Mouse (Mus musculus) midbrain, embryonic 14.5 days (tissue): ENCODE measurements around the gene Cd99l2. TPM values are rescaled to one million over a fixed set of nuclear protein-coding genes. Genes with fewer than 3 reads are reported as not detected.

Source experiments
- ATAC-seq: fragments of 200-750 bp; cut with Nextera tagmentation; 2 replicates; pipeline ENCODE4 v1.8.0; 2017; ENCODE audit warnings: moderate number of reproducible peaks, moderate library complexity; ENCODE audit not compliant: low FRiP score, low TSS enrichment
- DNase-seq: peaks from one replicate; pipeline ENCODE4 v3.0.0-alpha.2; 2015
- H3K27ac ChIP-seq: fragments of 300-500 bp; sonication (generic); replicated peaks from 2 replicates; pipeline ENCODE4 v1.5.1; 2014; ENCODE audit warnings: mild to moderate bottlenecking, low read depth, low read length, moderate library complexity
- H3K27me3 ChIP-seq: fragments of 300-500 bp; sonication (generic); 2 replicates; pipeline ENCODE4 v1.6.1; 2014; ENCODE audit warnings: low read length, control low read depth, mixed read lengths; ENCODE audit not compliant: control insufficient read depth, insufficient read depth
- H3K36me3 ChIP-seq: fragments of 300-500 bp; sonication (generic); 2 replicates; pipeline ENCODE4 v1.6.1; 2014; ENCODE audit warnings: low read length, control low read depth; ENCODE audit not compliant: control insufficient read depth, insufficient read depth
- H3K4me1 ChIP-seq: fragments of 300-500 bp; sonication (generic); 2 replicates; pipeline ENCODE4 v1.6.1; 2014; ENCODE audit warnings: mild to moderate bottlenecking, antibody characterized with exemption, low read length, control low read depth; ENCODE audit not compliant: control insufficient read depth, insufficient read depth
- H3K4me2 ChIP-seq: fragments of 300-500 bp; sonication (generic); 2 replicates; pipeline ENCODE4 v1.6.1; 2014; ENCODE audit warnings: mild to moderate bottlenecking, low read length, moderate library complexity
- H3K4me3 ChIP-seq: fragments of 300-500 bp; sonication (generic); replicated peaks from 2 replicates; pipeline ENCODE4 v1.5.1; 2014; ENCODE audit warnings: low read depth, low read length
- H3K9ac ChIP-seq: fragments of 300-500 bp; sonication (generic); replicated peaks from 2 replicates; pipeline ENCODE4 v1.6.1; 2014; ENCODE audit warnings: mild to moderate bottlenecking, low read length, moderate library complexity
- H3K9me3 ChIP-seq: fragments of 300-500 bp; sonication (generic); 2 replicates; pipeline ENCODE4 v1.6.1; 2016; ENCODE audit warnings: low read length, control low read depth, mixed read lengths; ENCODE audit not compliant: control insufficient read depth
- WGBS: fragments of 180-500 bp; shearing (Covaris S2); extraction: QIAGEN DNeasy Blood & Tissue Kit; methylation state at CpG from one replicate; pipeline ENCODE4 v1.1.7; 2014; 5-methylcytosine and 5-hydroxymethylcytosine counted together
- polyA plus RNA-seq: library from polyadenylated mRNA; unstranded; fragments of >200 nt; fragmentation: Nextera tagmentation; extraction: Ambion mirVana; gene quantifications from 2 replicates; pipeline ENCODE4 v1.2.1, GENCODE M21; 2014

Gene Cd99l2
- 52.8 and 64.8 TPM in 2 replicates for polyA plus RNA-seq

GRCm38 (mm10) chrX:71492634-71493278 lies at the start of gene Cd99l2:
Gene Cd99l2 (minus strand): TSS chrX:71492849.
- DNase-seq = peak; percentile 88
- H3K4me3 ChIP-seq = peak within 1 kb of the TSS; percentile 45
- peaks cover 5% of the 10 kb centered on the region; the same call in 1 of the 2 replicates for H3K4me1 ChIP-seq
- no peaks in the 10 kb centered on the region for H3K9me3 ChIP-seq
- peak within 1 kb of the TSS; percentile 68 for H3K4me2 ChIP-seq
- ATAC-seq = peak; percentile 95
- H3K27me3 ChIP-seq = no peaks in the 10 kb centered on the region
- H3K27ac ChIP-seq = peak within 1 kb of the TSS; percentile 88
- H3K36me3 ChIP-seq = no peaks in the 10 kb centered on the region
- 15% methylated on average over 20 of the region's 23 CpGs for WGBS
- peak within 1 kb of the TSS; percentile 59 for H3K9ac ChIP-seq

GRCm38 (mm10) chrX:71540821-71541510 lies 48.3 kb upstream of the Cd99l2 start:
- Histone ChIP-seq H3K27ac (no peak overlapping the region), H3K4me1 (no peaks in the 10 kb centered on the region), H3K4me3 (no peak overlapping the region), H3K27me3 (no peaks in the 10 kb centered on the region), H3K9ac (no peak overlapping the region), H3K36me3 (no peaks in the 10 kb centered on the region), H3K4me2 (no peak overlapping the region), H3K9me3 (no peaks in the 10 kb centered on the region)
- WGBS = 78% methylated on average over 7 of the region's 7 CpGs
- ATAC-seq (no peak), DNase-seq (no peak)

DNA sequence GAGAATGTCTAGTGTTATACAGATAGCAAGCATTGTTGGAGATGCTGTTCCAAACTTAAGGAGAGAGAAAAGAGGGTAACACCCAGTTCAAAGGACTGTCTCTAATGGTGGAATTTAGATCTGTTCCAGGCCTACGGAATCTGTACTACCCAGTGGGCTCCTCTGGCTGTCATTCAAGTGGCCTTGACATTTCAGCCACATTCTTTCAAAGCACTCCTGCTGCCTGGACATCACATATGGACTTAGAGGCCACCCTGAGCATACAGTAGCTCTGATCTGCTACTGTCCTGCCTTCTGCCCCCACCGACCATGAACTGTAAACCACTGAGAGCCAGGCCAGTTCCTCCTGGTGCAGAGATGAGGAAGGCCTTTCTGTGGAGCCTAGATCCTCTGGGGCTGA lies 45.1 kb upstream of the Cd99l2 start:
- H3K4me3 ChIP-seq = no peak overlapping the region
- WGBS = 71% methylated on average over 2 of the region's 2 CpGs

DNA sequence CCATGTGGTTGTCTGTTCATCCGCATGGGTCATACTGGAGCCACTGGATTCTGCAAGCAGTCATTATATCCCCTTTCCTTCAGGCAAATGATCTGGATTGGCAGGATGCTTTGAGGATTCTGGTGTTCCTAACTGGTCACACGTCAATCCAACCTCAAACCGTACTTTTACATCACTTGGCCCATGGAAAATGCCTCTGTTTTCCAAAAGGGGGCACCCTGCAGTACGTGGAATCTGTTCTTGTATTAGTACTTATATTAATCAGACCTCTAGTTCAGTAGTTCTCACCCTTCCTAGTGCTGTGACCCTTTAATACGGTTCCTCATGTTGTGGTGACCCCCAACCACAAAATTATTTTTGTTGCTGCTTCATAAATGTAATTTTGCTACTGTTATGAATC lies 41.5 kb upstream of the Cd99l2 start:
- no peaks in the 10 kb centered on the region for H3K36me3 ChIP-seq
- H3K27ac ChIP-seq = no peak overlapping the region
- no peaks in the 10 kb centered on the region for H3K4me1 ChIP-seq
- no peak overlapping the region for H3K4me3 ChIP-seq
- ATAC-seq (no peak), DNase-seq (no peak)
- no peaks in the 10 kb centered on the region for H3K9me3 ChIP-seq
- no peak overlapping the region for H3K4me2 ChIP-seq
- no peak overlapping the region for H3K9ac ChIP-seq
- no peaks in the 10 kb centered on the region for H3K27me3 ChIP-seq
- 86% methylated on average over 5 of the region's 5 CpGs for WGBS

More for the DNA sequence above, 45.1 kb upstream of the Cd99l2 start:
- no peak for DNase-seq
- Histone ChIP-seq H3K36me3 (no peaks in the 10 kb centered on the region), H3K27ac (no peak overlapping the region), H3K4me2 (no peak overlapping the region), H3K27me3 (no peaks in the 10 kb centered on the region), H3K9ac (no peak overlapping the region), H3K4me1 (no peaks in the 10 kb centered on the region), H3K9me3 (no peaks in the 10 kb centered on the region)
- no peak for ATAC-seq

- H3K27ac ChIP-seq = no peak overlapping the region
- H3K9ac ChIP-seq = no peak overlapping the region
- no peaks in the 10 kb centered on the region for H3K36me3 ChIP-seq
- H3K27me3 ChIP-seq = no peaks in the 10 kb centered on the region
- no peaks in the 10 kb centered on the region for H3K4me1 ChIP-seq
- WGBS = 65% methylated on average over 3 of the region's 3 CpGs
- no peak for ATAC-seq
- no peak overlapping the region for H3K4me3 ChIP-seq
- no peak overlapping the region for H3K4me2 ChIP-seq
- no peak for DNase-seq
- no peaks in the 10 kb centered on the region for H3K9me3 ChIP-seq
These were observed 40.0 kb upstream of the Cd99l2 start for GRCm38 (mm10) chrX:71532635-71533034.

DNA sequence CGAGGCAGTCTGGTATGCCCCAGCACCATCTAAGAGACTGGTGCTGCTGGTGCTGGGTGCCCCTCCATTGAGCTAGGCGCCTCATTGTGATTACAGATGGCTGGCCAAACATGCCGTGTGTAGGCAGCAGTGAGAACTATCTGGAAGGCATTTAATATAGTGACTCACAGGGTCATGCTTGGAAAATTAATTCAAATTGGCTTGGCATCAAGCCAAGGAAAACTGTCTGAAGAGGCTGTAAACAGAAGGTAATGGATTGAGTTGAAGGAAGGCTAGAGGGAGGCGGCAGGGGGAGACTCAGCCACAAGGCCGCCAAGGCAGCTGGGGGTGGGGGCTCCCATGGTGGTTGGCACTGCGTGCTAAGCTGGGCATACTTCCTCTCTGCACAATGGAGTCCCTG lies 36.0 kb upstream of the Cd99l2 start:
- ATAC-seq (peak; percentile 76), DNase-seq (peak; percentile 80)
- Histone ChIP-seq H3K36me3 (no peaks in the 10 kb centered on the region), H3K4me3 (no peak overlapping the region), H3K9ac (no peak overlapping the region), H3K27me3 (no peaks in the 10 kb centered on the region), H3K4me1 (no peaks in the 10 kb centered on the region), H3K27ac (peak overlapping the region; percentile 73), H3K9me3 (no peaks in the 10 kb centered on the region), H3K4me2 (no peak overlapping the region)
- WGBS = 38% methylated on average over 6 of the region's 6 CpGs

- peak overlapping the region; percentile 73 for H3K27ac ChIP-seq
- peak; percentile 53; the same call in 1 of the 2 replicates for ATAC-seq
- WGBS = 68% methylated on average over 3 of the region's 3 CpGs
These were observed 35.5 kb upstream of the Cd99l2 start for GRCm38 (mm10) chrX:71528150-71528549.

DNA sequence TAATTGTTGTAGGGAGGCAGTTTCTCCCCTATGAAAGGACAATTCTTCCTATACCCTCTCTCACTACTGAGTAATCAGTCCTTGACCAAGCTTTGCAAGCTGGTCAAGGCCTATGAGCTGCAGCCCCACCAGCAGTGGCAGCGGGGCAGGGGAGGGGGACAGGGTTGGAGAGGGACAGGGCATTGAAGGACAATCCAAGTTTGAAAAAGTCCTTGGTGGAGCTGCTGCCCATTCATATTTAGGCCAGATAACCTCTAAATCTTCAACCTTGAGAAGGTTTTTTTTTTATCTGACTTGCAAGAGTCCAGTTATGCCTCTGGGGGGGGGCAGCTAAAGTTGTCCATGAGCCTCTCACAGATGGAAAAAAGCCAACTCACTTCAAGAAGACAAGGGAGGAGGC lies 34.8 kb upstream of the Cd99l2 start:
- no peaks in the 10 kb centered on the region for H3K4me1 ChIP-seq
- ATAC-seq (no peak), DNase-seq (no peak)
- H3K27me3 ChIP-seq = no peaks in the 10 kb centered on the region
- no peaks in the 10 kb centered on the region for H3K9me3 ChIP-seq
- H3K36me3 ChIP-seq = no peaks in the 10 kb centered on the region
- WGBS = 84% methylated on average over 1 of the region's 1 CpGs
- H3K27ac ChIP-seq = no peak overlapping the region
- no peak overlapping the region for H3K9ac ChIP-seq
- no peak overlapping the region for H3K4me2 ChIP-seq
- H3K4me3 ChIP-seq = no peak overlapping the region

More at GRCm38 (mm10) chrX:71528150-71528549, 35.5 kb upstream of the Cd99l2 start:
- DNase-seq = peak; percentile 32
- H3K36me3 ChIP-seq = no peaks in the 10 kb centered on the region
- no peak overlapping the region for H3K4me2 ChIP-seq
- no peaks in the 10 kb centered on the region for H3K27me3 ChIP-seq
- no peaks in the 10 kb centered on the region for H3K9me3 ChIP-seq
- H3K9ac ChIP-seq = no peak overlapping the region
- H3K4me3 ChIP-seq = no peak overlapping the region
- H3K4me1 ChIP-seq = no peaks in the 10 kb centered on the region
